In the genomic region with DNA sequence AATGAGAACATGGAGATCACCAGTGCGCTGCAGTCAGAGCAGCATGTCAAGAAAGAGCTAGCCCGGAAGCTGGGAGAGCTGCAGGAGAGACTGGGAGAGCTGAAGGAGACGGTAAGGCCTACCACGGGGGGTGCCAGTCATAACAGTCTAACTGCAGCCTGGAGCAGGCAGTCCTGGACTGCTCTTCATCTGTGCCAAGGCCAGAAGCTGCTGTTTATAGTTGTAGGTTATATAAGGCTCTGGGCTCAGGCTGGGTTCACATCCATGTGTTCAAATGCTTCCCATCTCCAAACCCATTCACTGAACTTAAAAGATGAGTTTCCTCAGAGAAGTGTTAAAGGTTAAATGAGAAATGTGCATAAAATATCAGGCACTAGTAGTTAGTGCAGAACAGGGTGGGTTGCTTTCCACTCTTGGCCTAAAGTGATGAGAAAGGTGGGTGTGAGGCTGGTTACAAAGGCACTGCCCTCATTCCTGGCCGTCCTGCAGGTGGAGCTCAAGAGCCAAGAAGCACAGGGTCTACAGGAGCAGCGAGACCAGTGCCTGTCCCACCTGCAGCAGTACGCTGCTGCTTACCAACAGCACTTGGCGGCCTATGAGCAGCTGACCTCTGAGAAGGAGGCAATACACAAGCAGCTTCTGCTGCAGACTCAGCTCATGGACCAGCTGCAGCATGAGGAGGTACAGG, we compare ENCODE assay signal across 8 mouse cellular contexts. TPM values are rescaled to one million over a fixed set of nuclear protein-coding genes. Genes with fewer than 3 reads are reported as not detected.
DNase-seq lines count a peak whose midpoint lies in the region; ATAC-seq lines count a peak whose summit lies in the region.

No protein-coding gene starts in this region.

- no peaks in the 10 kb centered on the region for H3K9me3 ChIP-seq in forebrain, embryonic 10.5 days
- no peaks in the 10 kb centered on the region for H3K9me3 ChIP-seq in forebrain, embryonic 16.5 days (ENCODE audit: control insufficient read depth, low read length)
- H3K9me3 ChIP-seq in intestine, embryonic 15.5 days: no peaks in the 10 kb centered on the region
- no peaks in the 10 kb centered on the region for H3K9me3 ChIP-seq in stomach, embryonic 16.5 days (replicated peaks; ENCODE audit: control insufficient read depth, low read length)

- no peaks in the 10 kb centered on the region for H3K27me3 ChIP-seq in forebrain, embryonic 10.5 days (ENCODE audit: poor library complexity, severe bottlenecking)
- no peaks in the 10 kb centered on the region for H3K27me3 ChIP-seq in forebrain, embryonic 16.5 days (replicated peaks; ENCODE audit: control insufficient read depth, insufficient read depth, low read length)
- no peaks in the 10 kb centered on the region for H3K27me3 ChIP-seq in intestine, embryonic 15.5 days (replicated peaks)
- H3K27me3 ChIP-seq in stomach, embryonic 16.5 days (ENCODE audit: control insufficient read depth, insufficient read depth, low read length): no peaks in the 10 kb centered on the region

- peaks cover 94% of the 10 kb centered on the region for H3K36me3 ChIP-seq in forebrain, embryonic 10.5 days (replicated peaks)
- H3K36me3 ChIP-seq in forebrain, embryonic 16.5 days (ENCODE audit: control insufficient read depth, insufficient read depth): peaks cover 29% of the 10 kb centered on the region
- peaks cover 56% of the 10 kb centered on the region for H3K36me3 ChIP-seq in intestine, embryonic 15.5 days
- peaks cover 36% of the 10 kb centered on the region for H3K36me3 ChIP-seq in stomach, embryonic 16.5 days (ENCODE audit: control insufficient read depth, insufficient read depth, low read length)

- H3K4me3 ChIP-seq in forebrain, embryonic 10.5 days: no peak overlapping the region
- no peak overlapping the region for H3K4me3 ChIP-seq in forebrain, embryonic 16.5 days (replicated peaks; ENCODE audit: low read length)
- H3K4me3 ChIP-seq in intestine, embryonic 15.5 days (replicated peaks): no peak overlapping the region
- no peak overlapping the region for H3K4me3 ChIP-seq in stomach, embryonic 16.5 days (replicated peaks; ENCODE audit: low read length)

- peaks cover 12% of the 10 kb centered on the region; the same call in 1 of the 2 replicates for H3K4me1 ChIP-seq in forebrain, embryonic 10.5 days
- no peaks in the 10 kb centered on the region for H3K4me1 ChIP-seq in forebrain, embryonic 16.5 days (replicated peaks; ENCODE audit: control insufficient read depth, insufficient read depth, low read length)
- H3K4me1 ChIP-seq in intestine, embryonic 15.5 days (replicated peaks): no peaks in the 10 kb centered on the region
- no peaks in the 10 kb centered on the region for H3K4me1 ChIP-seq in stomach, embryonic 16.5 days (ENCODE audit: control insufficient read depth, insufficient read depth, low read length)

- no peak overlapping the region for H3K27ac ChIP-seq in forebrain, embryonic 10.5 days
- H3K27ac ChIP-seq in forebrain, embryonic 16.5 days (ENCODE audit: low read length): no peak overlapping the region
- no peak overlapping the region for H3K27ac ChIP-seq in intestine, embryonic 15.5 days
- H3K27ac ChIP-seq in stomach, embryonic 16.5 days (ENCODE audit: low read length): no peak overlapping the region

- peak; percentile 55 for DNase-seq in forebrain, embryonic 10.5 days (ENCODE audit: extremely low spot score, low spot score)
- DNase-seq in urinary bladder, postnatal 14 days (ENCODE audit: low spot score): peak; percentile 63
- DNase-seq in urinary bladder, adult 18-20 months (ENCODE audit: low spot score in 2 of 2): no peak
- peak; percentile 63 for DNase-seq in embryo, embryonic 9.5 days (ENCODE audit: extremely low spot score)
- DNase-seq in lung, postnatal 14 days: peak; percentile 65

- no peak overlapping the region for H3K4me2 ChIP-seq in forebrain, embryonic 16.5 days (ENCODE audit: low read length)
- no peak overlapping the region for H3K4me2 ChIP-seq in intestine, embryonic 15.5 days (replicated peaks)
- H3K4me2 ChIP-seq in stomach, embryonic 16.5 days (ENCODE audit: low read depth, low read length): no peak overlapping the region

- no peak for ATAC-seq in forebrain, embryonic 16.5 days
- peak; percentile 34 for ATAC-seq in intestine, embryonic 15.5 days
- ATAC-seq in stomach, embryonic 16.5 days (ENCODE audit: insufficient read depth, low FRiP score): peak; percentile 56; the same call in 1 of the 2 replicates

- no peak overlapping the region for H3K9ac ChIP-seq in forebrain, embryonic 16.5 days (replicated peaks; ENCODE audit: low read depth, low read length)
- H3K9ac ChIP-seq in intestine, embryonic 15.5 days: no peak overlapping the region
- no peak overlapping the region for H3K9ac ChIP-seq in stomach, embryonic 16.5 days (ENCODE audit: low read length)

- 57% methylated on average over 8 of the region's 8 CpGs for WGBS in forebrain, embryonic 10.5 days
- WGBS in forebrain, embryonic 16.5 days: 47% methylated on average over 8 of the region's 8 CpGs
- 56% methylated on average over 8 of the region's 8 CpGs for WGBS in intestine, embryonic 15.5 days
- whole genome bisulfite sequencing in stomach, embryonic 16.5 days: 55% methylated on average over 8 of the region's 8 CpGs

RNA-seq across cellular contexts. Expression of a gene that starts 16.4 kb away (rescaled TPM):
- 529 and 531 TPM in 2 replicates for polyA plus RNA-seq in forebrain, embryonic 10.5 days (2016; fragmentation: Nextera tagmentation; extraction: Ambion mirVana)
- polyA plus RNA-seq in forebrain, embryonic 16.5 days (2015; fragmentation: Nextera tagmentation; extraction: Ambion mirVana): 362 and 368 TPM in 2 replicates
- 387 and 409 TPM in 2 replicates for polyA plus RNA-seq in intestine, embryonic 15.5 days (2015; fragmentation: Nextera tagmentation; extraction: Ambion mirVana)
- polyA plus RNA-seq in stomach, embryonic 16.5 days (2015; fragmentation: Nextera tagmentation; extraction: Ambion mirVana): 372 and 388 TPM in 2 replicates

RNA-seq across cellular contexts. Expression of a gene that starts 17.1 kb away (rescaled TPM):
- 16.6 and 17.4 TPM in 2 replicates for polyA plus RNA-seq in forebrain, embryonic 10.5 days (2016; fragmentation: Nextera tagmentation; extraction: Ambion mirVana)
- 29.4 and 29.8 TPM in 2 replicates for polyA plus RNA-seq in forebrain, embryonic 16.5 days (2015; fragmentation: Nextera tagmentation; extraction: Ambion mirVana)
- 19.7 and 20.5 TPM in 2 replicates for polyA plus RNA-seq in intestine, embryonic 15.5 days (2015; fragmentation: Nextera tagmentation; extraction: Ambion mirVana)
- polyA plus RNA-seq in stomach, embryonic 16.5 days (2015; fragmentation: Nextera tagmentation; extraction: Ambion mirVana): 24.6 TPM in 2 replicates

RNA-seq across cellular contexts. Expression of a gene that starts 44.3 kb away (rescaled TPM):
- polyA plus RNA-seq in forebrain, embryonic 10.5 days (2016; fragmentation: Nextera tagmentation; extraction: Ambion mirVana): 83.6 and 91.4 TPM in 2 replicates
- 93.9 and 108 TPM in 2 replicates for polyA plus RNA-seq in forebrain, embryonic 16.5 days (2015; fragmentation: Nextera tagmentation; extraction: Ambion mirVana)
- 64.7 and 69.0 TPM in 2 replicates for polyA plus RNA-seq in intestine, embryonic 15.5 days (2015; fragmentation: Nextera tagmentation; extraction: Ambion mirVana)
- 53.4 and 59.7 TPM in 2 replicates for polyA plus RNA-seq in stomach, embryonic 16.5 days (2015; fragmentation: Nextera tagmentation; extraction: Ambion mirVana)

RNA-seq across cellular contexts. Expression of a gene that starts 47.8 kb away (rescaled TPM):
- 57.7 and 70.3 TPM in 2 replicates for polyA plus RNA-seq in forebrain, embryonic 10.5 days (2016; fragmentation: Nextera tagmentation; extraction: Ambion mirVana)
- polyA plus RNA-seq in forebrain, embryonic 16.5 days (2015; fragmentation: Nextera tagmentation; extraction: Ambion mirVana): 64.3 and 64.6 TPM in 2 replicates
- polyA plus RNA-seq in intestine, embryonic 15.5 days (2015; fragmentation: Nextera tagmentation; extraction: Ambion mirVana): 38.9 and 39.8 TPM in 2 replicates
- polyA plus RNA-seq in stomach, embryonic 16.5 days (2015; fragmentation: Nextera tagmentation; extraction: Ambion mirVana): 41.9 and 45.4 TPM in 2 replicates

RNA-seq across cellular contexts. Expression of a gene that starts 48.8 kb away (rescaled TPM):
- 7.8 and 9.7 TPM in 2 replicates for polyA plus RNA-seq in forebrain, embryonic 10.5 days (2016; fragmentation: Nextera tagmentation; extraction: Ambion mirVana)
- 26.9 and 38.4 TPM in 2 replicates for polyA plus RNA-seq in forebrain, embryonic 16.5 days (2015; fragmentation: Nextera tagmentation; extraction: Ambion mirVana)
- 12.2 and 16.4 TPM in 2 replicates for polyA plus RNA-seq in intestine, embryonic 15.5 days (2015; fragmentation: Nextera tagmentation; extraction: Ambion mirVana)
- 8.1 and 8.2 TPM in 2 replicates for polyA plus RNA-seq in stomach, embryonic 16.5 days (2015; fragmentation: Nextera tagmentation; extraction: Ambion mirVana)

Comparison
In these comparisons a context has a peak if more than half of its experiments do, and no peak if none do; other contexts are left out.
1. DNase-seq: peak in forebrain, embryonic 10.5 days (single experiment), urinary bladder, postnatal 14 days (single experiment), embryo, embryonic 9.5 days (single experiment) and lung, postnatal 14 days (single experiment); none in urinary bladder, adult 18-20 months (0 of 2).